Mouse (Mus musculus): ENCODE results near the gene Ezh2. TPM values are rescaled to one million over a fixed set of nuclear protein-coding genes. Genes with fewer than 3 reads are reported as not detected.

Ezh2 gene
- polyA plus RNA-seq, 1 experiment from 2014 or later, result 13.5 TPM

DNA sequence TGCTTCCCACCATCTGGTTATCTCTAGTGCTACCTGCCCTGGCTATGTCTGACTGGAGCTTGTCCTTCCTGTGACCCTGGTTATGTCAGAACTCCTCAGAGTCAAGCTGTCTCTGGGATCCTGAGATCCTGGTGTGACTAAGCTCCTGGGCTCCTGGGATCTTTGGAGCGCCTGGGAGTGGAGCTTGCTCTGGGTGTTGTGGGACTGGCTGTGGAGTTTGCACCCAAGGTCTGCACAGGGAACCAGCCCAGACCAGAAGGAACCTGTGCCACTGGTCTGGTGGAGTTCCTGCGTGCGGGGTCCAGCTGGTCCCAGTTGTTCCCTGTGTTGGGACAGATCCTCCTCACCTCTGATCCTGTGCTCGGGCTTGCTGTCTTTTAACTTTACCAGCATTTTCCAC lies 100.6 kb downstream of the Ezh2 start:
- Histone ChIP-seq H3K4me3 (ENCODE audit: inconsistent target) (no peak overlapping the region), H3K36me3 (ENCODE audit: inconsistent target) (no peaks in the 10 kb centered on the region), H3K27ac (no peak overlapping the region), H3K79me2 (ENCODE audit: inconsistent target) (peaks cover 56% of the 10 kb centered on the region; the same call in 1 of the 2 replicates)
- 97% methylated on average over 4 of the region's 4 CpGs for WGBS (ENCODE audit: missing documents)

GRCm38 (mm10) chr6:47482027-47482426 lies 113.1 kb downstream of the Ezh2 start:
- H3K79me2 ChIP-seq (ENCODE audit: inconsistent target), result peaks cover 100% of the 10 kb centered on the region
- no peak overlapping the region for H3K27ac ChIP-seq
- H3K4me3 ChIP-seq (ENCODE audit: inconsistent target), result no peak overlapping the region
- no peaks in the 10 kb centered on the region for H3K36me3 ChIP-seq (ENCODE audit: inconsistent target)
- 100% methylated on average over 1 of the region's 1 CpGs for WGBS (ENCODE audit: missing documents)

Other genes with a start within 250 kb of the Ezh2 start
- gene Cul1, start 141.9 kb downstream of the Ezh2 start, polyA plus RNA-seq (2018), result 55.5 to 90.7 TPM (median 67.9 TPM) in 3 replicates
- 86.7 to 134 TPM (median 112 TPM) in 3 replicates for gene Pdia4, start 218.1 kb upstream of the Ezh2 start, polyA plus RNA-seq (2018)
- gene Zfp786, start 235.5 kb upstream of the Ezh2 start, polyA plus RNA-seq (2018), result 0.09 to 0.28 TPM in 2 of 3 replicates, not detected in the other
- 3.7 to 4.5 TPM (median 4.4 TPM) in 3 replicates for gene Zfp398, start 240.3 kb upstream of the Ezh2 start, polyA plus RNA-seq (2018)